Mouse (Mus musculus): ENCODE data around the gene Card11.

DNA sequence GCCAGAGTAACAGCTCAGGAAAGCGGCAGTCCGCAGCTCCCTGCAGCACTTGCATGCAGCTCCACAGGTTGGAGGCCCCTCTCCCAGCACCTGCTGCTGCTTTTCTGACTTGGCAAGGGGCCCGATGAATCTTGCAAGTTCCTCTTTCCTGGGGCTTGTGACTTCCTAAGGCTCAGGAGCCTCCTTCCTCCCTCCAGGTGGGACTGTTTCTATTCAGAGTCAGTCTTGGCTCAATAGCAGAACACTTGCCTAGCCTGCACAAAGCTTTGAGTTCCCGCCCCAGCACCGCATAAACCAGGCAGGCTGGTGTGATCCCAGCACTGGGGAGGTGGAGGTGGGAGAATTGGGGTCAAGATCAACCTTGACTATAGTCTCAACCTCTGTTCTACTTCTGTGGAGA is 5.1 kb upstream of the Card11 start:
- no peak for TF ChIP-seq CTCF (IDR thresholded peaks at IDR 0.05; ENCODE audit: low read depth)
- no peak for TF ChIP-seq EP300 (IDR thresholded peaks at IDR 0.05; ENCODE audit: low read depth)
